Mouse (Mus musculus) mouse embryonic stem cell (cell line): Measurements from ENCODE around the gene Traf7.

ENCODE experiments used
- in situ Hi-C, 2 experiments: fragments of 300-500 bp; cut with MboI; formaldehyde crosslinking; loops; 1 replicate in 1 of 2; 3 replicates in 1 of 2; pipeline ENCODE4 v1.14.3; 2019 to 2020; ENCODE audit warnings: low sequenced_read_pairs in 2 of 2, low pct_unique_long_range_greater_than_20kb in 1 of 2, mixed read lengths in 1 of 2; ENCODE audit not compliant: unreplicated experiment in 1 of 2

Gene Traf7

GRCm38 (mm10) chr17:24469910-24470602 is 57.7 kb downstream of the Traf7 start, which contains the start of the genes E4f1 and Pgp:
Gene E4f1, minus strand, starts transcription at chr17:24470313.
Gene Pgp, plus strand, starts transcription at chr17:24470392.
- in situ Hi-C loops: no loop called here

DNA sequence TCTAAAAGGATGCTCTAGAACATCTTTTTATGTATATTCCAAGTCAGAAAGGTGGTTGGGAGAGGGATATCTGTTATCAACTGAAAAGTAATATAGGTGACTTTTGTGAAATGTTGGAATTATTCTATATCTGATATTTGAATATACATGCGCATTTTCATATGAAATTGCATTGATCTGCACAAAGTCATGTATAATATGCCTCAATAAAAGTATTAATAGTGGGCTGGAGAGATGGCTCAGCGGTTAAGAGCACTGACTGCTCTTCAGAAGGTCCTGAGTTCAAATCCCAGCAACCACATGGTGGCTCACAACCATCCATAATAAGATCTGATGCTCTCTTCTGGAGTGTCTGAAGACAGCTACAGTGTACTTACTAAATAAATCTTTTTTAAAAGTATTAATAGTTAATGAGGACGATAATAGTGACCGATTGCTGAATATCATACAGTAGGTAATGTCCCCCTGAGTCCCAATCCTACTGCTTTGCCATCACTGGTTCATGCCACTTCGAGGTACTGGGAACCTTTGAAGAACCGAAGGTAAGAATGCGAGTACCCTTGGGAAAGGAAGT is 58.3 kb downstream of the Traf7 start:
- in situ Hi-C loops: no loop called here

DNA sequence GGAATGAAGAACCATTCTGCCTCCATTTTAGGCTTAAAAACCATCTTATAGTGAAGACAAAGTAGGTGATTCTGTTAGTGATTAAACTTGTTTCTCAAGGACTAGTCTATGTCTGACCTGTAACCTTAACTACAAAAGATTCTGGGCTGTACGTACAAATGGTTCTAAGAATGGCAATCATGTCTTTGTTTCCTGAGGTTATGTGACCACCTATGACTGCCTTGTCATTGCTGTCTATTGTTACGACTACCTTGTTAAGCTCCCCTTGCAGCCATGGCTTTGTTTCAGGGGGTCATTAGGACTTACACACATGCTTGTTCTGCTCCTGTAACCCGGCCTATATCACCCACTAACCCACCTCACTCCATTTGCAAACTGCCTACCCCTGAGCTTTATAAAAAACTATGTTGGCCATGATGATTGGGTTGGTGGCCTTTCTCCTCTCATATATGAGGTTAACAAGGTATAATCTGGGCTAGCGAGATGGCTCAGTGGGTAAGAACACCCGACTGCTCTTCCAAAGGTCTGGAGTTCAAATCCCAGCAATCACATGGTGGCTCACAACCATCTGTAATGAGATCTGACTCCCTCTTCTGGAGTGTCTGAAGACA is 59.0 kb downstream of the Traf7 start:
- in situ Hi-C loops: no loop called here

DNA sequence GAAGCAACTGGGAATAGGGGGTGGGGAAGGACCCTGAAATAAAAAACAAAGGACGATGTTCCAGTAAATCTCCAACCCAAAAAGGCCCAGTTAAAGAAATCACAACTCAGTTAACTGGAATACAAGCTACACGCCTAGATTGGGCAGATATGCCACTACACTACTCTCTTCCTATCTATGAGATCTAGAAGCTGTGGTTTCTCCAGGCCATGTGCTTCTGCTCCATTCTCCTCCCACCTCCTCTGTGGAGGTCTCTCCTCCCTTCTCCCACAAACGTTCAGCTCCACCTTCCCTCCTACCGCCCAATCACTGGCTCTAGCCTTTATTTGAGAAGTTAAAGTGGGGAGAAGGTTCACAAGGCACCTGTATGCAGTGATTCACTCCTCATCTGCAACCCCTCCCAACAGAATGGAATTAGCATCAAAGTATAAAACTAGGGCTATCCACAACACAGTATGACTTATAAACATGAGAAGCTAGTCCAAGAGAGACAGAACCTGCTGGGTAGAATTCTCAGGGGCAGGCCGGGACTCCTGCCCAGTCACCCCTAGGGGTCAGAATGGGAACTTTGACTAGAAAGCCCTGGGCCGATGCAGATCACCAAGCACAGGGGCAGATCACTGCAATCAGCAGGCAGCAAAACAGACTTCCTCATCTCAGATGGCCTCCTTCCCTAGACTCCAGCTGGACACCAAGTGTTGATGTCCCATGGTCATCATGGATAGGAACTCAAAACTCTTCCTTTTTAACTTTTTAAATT is 64.2 kb downstream of the Traf7 start:
- in situ Hi-C loops: no loop called here

- in situ Hi-C loops: no loop called here
Observed at GRCm38 (mm10) chr17:24462932-24463331, 64.8 kb downstream of the Traf7 start.

- in situ Hi-C loops: no loop called here
Observed at GRCm38 (mm10) chr17:24461580-24461979, 66.2 kb downstream of the Traf7 start.
